Mouse (Mus musculus) MEL-GATA-1-ER (cell line): Measurements from ENCODE around the gene Ppp3cb.
"Not testable (repeated sequence)": the region's sequence is repeated elsewhere in the genome, so short reads cannot be mapped to it uniquely, and the experiment has no call there.

ENCODE experiments used
- DNase-seq: peaks from one replicate; pipeline ENCODE4 v3.0.0-alpha.2; 2012; ENCODE audit warnings: low read depth; ENCODE audit errors: extremely low read depth

Gene Ppp3cb

DNA sequence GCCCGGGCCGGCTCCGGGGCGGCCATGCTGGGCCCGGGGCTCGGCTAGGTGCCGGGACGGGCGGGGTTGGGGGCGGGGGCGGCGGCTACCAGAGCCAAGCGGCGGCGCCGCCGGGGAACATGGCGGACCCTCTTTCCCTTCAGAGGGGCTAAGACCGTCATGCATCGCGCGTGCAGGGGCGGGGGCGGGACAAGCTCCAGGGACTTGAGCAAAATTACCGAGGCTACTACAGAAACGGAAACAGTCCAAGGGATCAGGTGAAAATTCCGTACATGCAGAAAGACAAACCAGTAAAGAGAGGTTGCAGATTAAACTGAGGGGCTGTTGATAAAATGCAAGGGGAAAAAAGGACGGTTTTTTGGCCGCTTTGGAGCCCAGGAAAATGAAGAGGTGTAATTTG, at the start of gene Ppp3cb:
Gene Ppp3cb (minus strand): TSS at position 159 of the 400 bp plus-strand sequence.
- peak; percentile 92 for DNase-seq

DNA sequence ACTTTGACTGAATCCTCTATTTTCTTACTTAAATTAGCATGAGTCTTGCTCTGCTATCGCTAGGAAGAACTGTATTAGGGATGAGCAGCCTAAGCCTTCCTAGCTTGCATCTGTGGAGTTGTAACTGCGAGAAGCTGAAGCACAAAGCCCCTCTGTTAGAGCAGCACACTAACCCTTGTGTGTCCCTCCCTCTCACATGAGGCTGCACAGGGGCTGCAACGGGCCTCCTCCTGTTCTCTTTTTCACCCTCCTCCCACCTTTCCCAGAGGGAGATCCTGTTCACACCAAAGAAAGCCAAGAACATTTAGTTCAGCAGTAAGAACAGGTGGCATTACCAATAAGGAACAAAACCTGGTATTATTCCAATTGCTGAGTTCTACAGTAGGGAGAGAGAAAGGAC, 49.4 kb upstream of the Ppp3cb start:
- DNase-seq: no peak

DNA sequence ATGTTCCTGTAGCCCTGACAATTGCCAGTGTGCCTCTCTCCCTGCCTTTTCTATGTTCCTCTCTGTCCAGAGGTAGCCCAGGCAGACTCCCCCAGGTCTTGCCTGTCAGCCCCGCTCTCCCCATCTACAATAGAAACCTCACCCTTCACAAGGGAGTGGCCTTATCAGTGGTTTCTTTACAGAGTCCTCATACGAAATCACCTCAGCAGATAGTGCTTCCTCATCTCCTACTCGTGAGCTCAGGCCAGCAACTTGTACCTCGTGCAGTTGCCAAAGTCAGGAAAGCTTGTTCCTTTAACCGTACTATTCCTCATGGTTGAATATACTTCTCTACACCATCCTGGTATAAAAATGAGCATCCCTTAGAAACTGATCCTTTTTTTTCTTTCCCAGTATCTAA, 41.1 kb upstream of the Ppp3cb start:
- DNase-seq: peak; percentile 26

DNA sequence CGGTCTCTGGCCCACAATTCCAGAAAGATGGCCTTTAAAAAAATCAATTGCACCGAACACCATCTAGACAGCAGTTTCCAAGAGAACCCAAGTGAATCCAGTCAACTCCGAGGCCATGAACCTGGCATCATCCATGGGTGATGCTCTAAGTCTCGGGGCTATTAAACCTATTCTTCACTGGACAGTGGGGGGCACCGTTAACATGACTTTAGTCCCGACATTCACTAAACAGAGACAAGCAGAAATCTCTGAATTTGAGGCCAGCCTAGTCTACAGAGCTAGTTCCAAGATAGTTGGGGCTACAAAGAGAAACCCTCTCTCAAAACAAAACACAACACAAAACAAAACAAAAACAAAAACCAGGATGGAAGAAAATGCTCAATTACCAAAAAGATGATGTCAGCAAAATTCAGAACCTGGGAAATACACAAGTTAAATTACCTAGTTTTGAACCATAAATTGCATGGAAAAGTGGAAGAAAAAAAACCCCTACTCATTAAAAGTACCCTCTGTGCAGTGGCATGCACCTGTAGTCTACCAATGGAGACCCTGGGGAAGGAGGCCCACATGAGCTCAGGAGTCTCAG, 32.5 kb upstream of the Ppp3cb start:
- no peak for DNase-seq

DNA sequence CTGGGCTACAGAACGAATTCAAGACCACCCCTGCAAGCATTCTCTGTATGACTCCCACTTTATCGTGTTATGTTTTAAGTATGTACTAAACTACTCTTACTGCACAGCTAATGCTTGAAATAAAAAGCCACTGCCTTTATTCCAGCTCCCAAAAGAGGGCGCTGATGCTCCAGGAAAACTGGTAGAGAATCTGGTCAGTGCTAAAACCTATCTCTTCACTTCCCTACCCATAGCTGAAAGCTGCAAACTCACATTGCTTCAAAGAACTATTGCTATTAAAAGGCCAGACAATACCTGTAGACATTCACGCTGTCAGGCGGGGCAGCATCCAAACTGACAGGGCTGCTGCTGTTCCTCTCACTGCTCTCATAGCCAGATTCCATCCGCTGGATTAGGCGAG, 29.8 kb upstream of the Ppp3cb start:
- peak; percentile 62 for DNase-seq

- not testable (repeated sequence) for DNase-seq
Observed at GRCm38 (mm10) chr14:20573196-20573595, 26.8 kb upstream of the Ppp3cb start.

- DNase-seq: peak; percentile 76
Observed at GRCm38 (mm10) chr14:20565256-20566021, 19.1 kb upstream of the Ppp3cb start.

- no peak for DNase-seq
Observed at GRCm38 (mm10) chr14:20564692-20565091, 18.3 kb upstream of the Ppp3cb start.

DNA sequence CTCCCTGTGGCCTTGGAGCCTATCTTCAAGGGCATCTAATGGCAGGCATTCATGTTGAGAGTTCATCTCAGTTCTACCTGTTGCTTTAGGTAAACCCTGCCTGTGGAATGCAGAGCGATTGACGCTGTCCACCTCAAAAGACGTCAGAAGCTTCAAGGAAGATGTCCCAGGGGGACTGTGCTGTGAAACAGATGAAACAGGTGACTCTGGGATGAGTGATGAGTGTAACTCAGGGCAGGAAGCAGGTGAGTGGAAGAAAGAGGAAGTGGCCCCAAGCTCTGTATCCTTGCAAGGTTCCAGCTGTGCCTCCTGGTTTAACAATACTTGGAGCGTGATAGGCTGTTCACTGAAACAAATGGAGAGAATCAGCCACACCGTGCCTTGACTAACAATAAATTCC, 15.5 kb upstream of the Ppp3cb start:
- DNase-seq: no peak

DNA sequence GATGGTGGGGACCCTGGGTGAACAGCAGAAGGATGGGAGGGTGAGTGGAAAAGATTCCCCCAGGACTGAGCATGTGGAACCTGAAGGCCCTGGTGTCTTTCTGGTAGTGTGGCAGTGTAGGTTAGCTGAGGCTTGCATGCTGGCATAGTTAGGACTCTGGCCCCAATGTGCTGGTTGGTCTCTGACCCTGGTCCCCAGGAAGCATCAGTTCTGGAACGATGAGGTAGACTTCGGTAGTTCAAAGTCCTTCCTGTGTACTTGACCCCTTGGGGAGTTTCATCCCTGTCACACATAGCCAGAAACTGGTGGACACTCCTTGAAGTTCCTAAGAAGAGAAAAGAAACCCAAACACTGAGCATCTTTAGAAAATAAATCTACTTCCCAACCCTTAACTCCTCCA, 3.8 kb upstream of the Ppp3cb start:
- no peak for DNase-seq

DNA sequence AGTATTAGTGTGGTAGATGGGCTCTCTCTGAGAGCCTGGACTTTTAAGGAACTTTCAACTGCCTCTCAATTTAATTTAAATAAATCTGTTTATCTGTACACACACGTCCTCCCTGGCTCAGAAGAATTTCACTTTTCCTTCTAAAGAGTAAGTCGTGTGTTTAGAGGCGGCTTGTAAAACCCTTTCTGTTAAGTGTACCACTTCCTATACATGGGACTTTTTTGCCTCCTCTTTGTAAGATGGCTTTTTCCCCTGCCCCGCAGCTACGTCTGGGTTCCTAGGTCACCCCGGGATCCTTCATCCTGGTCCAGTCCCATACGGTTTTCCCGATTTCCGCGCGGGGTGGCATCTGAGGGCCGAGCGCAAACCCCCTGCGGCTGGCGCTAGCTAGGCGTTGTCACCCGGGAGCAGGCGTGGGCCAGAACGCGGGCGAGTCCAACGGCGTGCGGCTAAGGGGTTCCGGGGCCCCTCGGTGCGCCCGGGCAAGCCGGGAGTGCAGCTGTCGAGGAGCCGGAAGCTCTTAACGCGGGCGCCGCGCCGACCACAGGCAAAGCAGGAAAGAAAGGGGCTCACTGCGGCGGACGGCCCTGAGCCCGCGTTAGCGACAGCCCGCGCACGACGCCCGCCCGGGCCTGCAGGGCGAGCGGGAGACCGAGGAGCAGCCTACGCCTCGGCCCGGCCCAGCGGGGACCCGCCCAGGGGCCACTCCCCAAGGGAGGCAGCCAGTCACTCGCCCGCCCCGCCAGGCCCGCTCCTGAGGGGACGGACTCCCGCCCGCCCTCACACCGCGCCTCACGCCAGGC, 643 bp downstream of the Ppp3cb start:
- peak; percentile 47 for DNase-seq

DNA sequence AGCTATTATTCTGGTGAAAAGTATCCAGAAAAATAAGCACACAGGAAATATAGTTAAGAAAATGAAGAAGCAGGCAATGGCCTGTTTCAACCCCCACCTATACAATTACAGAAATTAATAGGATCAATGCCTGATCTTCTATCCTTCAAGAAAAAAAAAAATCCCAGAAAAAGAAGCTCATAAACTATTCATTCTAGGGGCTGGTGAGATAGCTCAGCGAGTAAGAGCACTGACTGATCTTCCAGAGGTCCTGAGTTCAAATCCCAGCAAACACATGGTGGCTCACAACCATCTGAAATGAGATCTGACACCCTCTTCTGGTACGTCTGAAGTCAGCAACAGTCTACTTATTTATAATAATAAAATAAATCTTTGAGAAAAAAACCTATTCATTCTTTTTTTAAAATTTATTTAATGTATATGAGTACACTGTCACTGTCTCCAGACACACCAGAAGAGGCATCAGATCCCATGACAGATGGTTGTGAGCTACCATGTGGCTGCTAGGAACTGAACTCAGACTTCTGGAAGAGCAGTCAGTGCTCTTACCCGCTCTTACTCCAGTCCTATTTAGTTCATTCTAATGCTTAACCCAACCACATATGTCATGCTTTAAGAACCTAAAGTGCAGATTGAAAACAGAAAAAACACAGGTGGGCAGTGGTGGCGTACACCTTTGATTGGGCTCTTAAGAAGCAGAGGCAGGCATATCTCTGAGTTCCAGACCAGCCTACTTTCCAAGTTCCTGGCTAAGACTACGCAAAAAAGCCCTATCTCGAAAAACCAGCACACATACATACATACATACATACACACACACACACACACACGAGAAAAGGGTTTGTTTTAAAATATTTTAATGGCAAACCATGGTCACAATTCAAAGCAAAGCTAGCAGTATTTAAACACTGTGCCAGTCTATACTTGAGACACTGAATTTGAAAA, 1.6 kb downstream of the Ppp3cb start:
- no peak for DNase-seq

DNA sequence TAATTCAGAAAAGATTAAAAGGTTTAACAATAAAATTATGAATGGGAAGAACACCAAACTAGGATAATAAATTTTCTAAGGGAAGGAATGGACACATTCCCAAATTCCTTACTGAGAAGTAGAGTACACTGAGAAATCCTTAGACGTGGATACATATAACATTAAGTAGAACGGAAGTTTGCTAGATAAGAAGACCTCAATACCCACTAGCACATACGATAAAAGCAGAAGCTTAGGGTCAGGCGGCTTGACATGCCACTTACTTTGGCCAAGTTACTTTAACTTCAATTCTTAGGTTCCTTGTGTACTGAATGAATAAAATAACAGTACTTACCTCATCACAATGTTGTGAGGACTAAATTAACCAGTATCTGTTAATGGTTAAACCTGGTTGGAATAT, 16.7 kb downstream of the Ppp3cb start:
- DNase-seq: no peak

- no peak for DNase-seq
Observed at GRCm38 (mm10) chr14:20520179-20520578, 26.2 kb downstream of the Ppp3cb start.

GRCm38 (mm10) chr14:20508424-20508823, 37.9 kb downstream of the Ppp3cb start:
- DNase-seq: no peak

DNA sequence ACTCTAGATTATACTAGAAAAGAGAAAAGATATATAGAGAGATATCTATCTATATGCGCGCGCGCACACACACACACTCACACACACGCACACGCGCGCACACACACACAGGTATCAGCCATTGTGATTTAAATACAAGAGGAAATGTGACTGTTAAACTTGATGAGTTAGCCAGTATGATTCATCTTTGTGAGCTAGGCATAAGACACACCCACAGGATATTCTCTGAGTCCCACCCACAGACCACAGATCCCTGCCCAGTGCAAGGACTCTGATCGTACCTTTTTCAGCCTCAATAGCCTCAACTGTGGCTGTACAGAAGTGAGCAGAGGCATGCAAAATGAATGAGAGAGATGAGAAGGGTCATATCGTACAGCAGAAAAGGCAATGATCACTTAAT, 43.4 kb downstream of the Ppp3cb start:
- DNase-seq: no peak

DNA sequence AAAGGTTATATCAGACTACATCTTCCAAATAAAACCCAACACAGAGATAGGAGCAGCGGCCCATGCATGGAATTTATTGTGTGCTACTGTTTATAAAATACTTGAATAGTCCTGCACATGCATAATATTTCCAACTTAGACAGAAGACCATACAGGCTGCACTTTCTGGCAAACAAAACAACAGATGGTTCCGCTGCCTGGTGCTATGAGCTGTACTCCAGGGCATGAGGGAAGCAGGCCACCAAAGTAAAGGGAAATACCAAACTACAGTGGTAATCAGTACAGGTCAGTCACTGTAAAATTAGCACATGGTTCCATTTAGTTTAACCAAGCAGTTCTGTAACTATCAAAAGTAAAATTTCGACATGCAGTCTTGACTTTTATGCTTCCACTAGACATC, 46.4 kb downstream of the Ppp3cb start:
- DNase-seq: no peak

- no peak for DNase-seq
Observed at GRCm38 (mm10) chr14:20496603-20497002, 49.8 kb downstream of the Ppp3cb start, which contains the start of gene Mss51. Gene Mss51, minus strand, starts transcription at chr14:20496901.

DNA sequence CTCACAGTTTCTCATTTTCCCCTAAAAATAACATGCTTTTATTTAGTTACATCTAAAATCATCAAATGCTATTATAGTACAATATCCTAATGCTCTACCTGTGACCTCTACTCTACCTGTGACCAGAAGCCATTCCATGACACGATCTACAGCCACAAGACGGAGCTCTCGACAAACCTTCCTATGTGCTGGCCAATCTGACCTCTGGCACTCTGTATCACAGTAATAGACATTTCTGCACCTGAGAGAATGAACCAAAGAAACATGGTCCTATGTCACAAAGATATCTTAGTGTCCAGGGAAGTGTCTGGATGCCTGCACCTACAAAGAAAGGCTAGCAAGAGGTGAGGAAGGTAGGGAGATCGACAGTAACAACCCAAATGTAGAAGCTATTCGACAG, 60.3 kb downstream of the Ppp3cb start:
- DNase-seq: no peak

DNA sequence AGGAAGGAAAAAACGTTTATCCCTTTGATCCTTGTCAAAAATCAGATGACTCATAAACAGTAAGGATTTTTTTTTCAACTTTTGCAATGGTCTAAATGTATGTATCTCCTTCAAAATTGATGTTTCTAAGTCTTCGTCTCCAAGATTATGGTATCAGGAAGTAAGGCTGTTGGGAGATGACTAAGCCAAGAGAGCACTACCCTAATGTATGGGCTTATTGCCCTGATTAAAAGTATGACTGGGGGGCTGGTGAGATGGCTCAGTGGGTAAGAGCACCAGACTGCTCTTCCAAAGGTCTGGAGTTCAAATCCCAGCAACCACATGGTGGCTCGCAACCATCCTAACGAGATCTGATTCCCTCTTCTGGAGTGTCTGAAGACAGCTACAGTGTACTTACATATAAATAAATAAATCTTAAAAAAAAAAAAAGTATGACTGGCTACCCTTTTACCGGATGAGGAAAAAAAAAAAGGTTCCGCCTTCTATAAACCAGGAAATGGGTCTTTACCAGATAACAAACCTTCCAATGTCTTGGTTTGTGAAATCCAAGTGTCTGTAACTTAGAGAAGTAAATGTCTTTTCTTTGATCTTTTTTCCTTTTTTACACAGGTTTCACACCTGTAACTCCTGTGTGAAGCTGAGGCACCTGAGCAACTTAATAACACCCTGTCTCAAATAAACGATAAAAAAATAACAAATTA, 64.2 kb downstream of the Ppp3cb start:
- peak; percentile 51 for DNase-seq

DNA sequence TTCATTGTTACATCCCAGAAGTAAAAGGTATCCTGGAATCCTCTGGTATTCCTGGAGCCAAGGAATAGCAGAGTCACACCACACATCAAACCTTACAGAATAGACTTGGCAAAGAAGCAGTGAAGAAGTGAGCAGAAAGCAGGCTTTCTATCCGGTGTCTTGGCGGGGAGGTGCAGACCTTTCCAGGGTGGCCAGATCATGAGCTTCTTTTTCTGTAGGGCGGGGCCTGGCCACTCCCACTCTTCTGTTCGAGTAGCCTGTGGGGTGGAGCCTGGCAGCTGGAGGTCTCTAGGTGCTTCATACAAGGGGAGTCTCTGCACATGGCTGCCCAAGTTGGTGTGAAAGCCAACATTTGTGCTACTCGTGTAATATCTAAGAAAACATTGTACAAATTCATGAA, 65.2 kb downstream of the Ppp3cb start:
- DNase-seq: peak; percentile 56
